Mouse (Mus musculus): Measurements from ENCODE around the gene Ncln.

DNA sequence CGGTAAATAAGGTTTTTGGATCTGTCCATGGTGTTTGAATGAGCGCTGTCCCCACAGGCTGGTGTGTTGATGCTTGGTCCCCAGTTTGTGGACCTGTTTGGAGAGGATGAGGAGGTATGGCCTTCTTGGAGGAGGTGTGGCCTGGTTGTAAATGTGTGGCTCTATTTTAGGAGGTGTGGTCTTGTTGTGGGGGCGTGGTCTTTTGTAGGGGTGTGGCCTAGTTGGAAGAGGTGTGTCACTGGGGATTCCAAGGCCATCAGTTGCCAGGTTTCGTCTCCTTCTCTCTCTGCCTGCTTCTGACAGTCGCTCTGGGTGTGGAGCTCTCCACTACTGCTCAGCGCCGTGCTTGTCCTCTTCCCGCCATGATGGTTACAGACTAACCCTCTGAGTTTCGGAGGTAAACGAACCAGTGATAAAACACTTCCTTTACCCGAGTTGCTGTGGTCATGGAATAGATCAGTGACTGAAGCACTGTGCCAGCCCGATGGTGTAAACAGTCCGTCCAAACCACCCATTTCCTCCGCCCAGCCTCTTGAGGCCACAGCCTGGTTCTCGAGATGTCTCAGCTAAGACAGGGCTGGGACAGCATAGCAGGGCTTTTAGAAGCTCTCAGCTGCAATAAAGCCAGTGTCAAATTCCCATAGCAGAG lies 8.9 kb upstream of the Ncln start:
- TF ChIP-seq CTCF (conservative IDR thresholded peaks at IDR 0.05; ENCODE audit: low read length) (no peak), POU5F1 (IDR thresholded peaks at IDR 0.05; ENCODE audit: borderline replicate concordance, low read length) (no peak)

Data from E14TG2a.4 (cell line).